ENCODE assay signal across 10 mouse cellular contexts in genomic region chr19:9915935-9916334, GRCm38 (mm10). TPM values are rescaled to one million over a fixed set of nuclear protein-coding genes. Genes with fewer than 3 reads are reported as not detected.
A peak's percentile ranks its signal among the peaks of the same experiment; 100 is the strongest.
DNase-seq lines count a peak whose midpoint lies in the region; ATAC-seq and TF ChIP-seq lines count a peak whose summit lies in the region.
"Had no signal": no experiment of that assay in that cellular context is flagged by ENCODE, and none has a peak within 500 bp of the region (broad histone marks: within the 10 kb centered on the region; RNA-seq: fewer than 3 reads in every experiment).

No protein-coding gene starts in this region.

- no peak for ATAC-seq in midbrain, embryonic 15.5 days (replicated peaks)
- no peak; the same call in 1 of the 2 replicates for ATAC-seq in limb, embryonic 14.5 days (ENCODE audit: low FRiP score, low read depth)
- ATAC-seq in neural tube, embryonic 11.5 days (ENCODE audit: insufficient read depth, low FRiP score, low TSS enrichment): no peak
- ATAC-seq in stomach, postnatal 0 days (ENCODE audit: low FRiP score, low TSS enrichment): no peak; the same call in 1 of the 2 replicates

- H3K27me3 ChIP-seq in midbrain, embryonic 10.5 days (ENCODE audit: low read depth, poor library complexity, severe bottlenecking): no peaks in the 10 kb centered on the region
- H3K27me3 ChIP-seq in midbrain, embryonic 15.5 days (replicated peaks): no peaks in the 10 kb centered on the region
- H3K27me3 ChIP-seq in kidney, adult 2 months (replicated peaks; ENCODE audit: control insufficient read depth, insufficient read depth, low read length): no peaks in the 10 kb centered on the region
- no peaks in the 10 kb centered on the region for H3K27me3 ChIP-seq in limb, embryonic 14.5 days (ENCODE audit: control insufficient read depth, insufficient read depth, low read length)
- H3K27me3 ChIP-seq in neural tube, embryonic 11.5 days (ENCODE audit: control insufficient read depth, insufficient read depth, low read length): no peaks in the 10 kb centered on the region
- no peaks in the 10 kb centered on the region for H3K27me3 ChIP-seq in stomach, postnatal 0 days (ENCODE audit: control insufficient read depth, insufficient read depth, low read length)
- H3K27me3 ChIP-seq: embryonic facial prominence, embryonic 13.5 days; neural tube, embryonic 12.5 days had no signal

- H3K9ac ChIP-seq in midbrain, embryonic 15.5 days: no peak overlapping the region
- H3K9ac ChIP-seq in limb, embryonic 14.5 days (ENCODE audit: low read depth, low read length, severe bottlenecking): no peak overlapping the region
- no peak overlapping the region for H3K9ac ChIP-seq in neural tube, embryonic 11.5 days (ENCODE audit: low read length)
- H3K9ac ChIP-seq in stomach, postnatal 0 days (ENCODE audit: low read length): no peak overlapping the region
- H3K9ac ChIP-seq: neural tube, embryonic 12.5 days had no signal

- WGBS in midbrain, embryonic 10.5 days: 0% methylated on average over 1 of the region's 1 CpGs
- 0% methylated on average over 1 of the region's 1 CpGs for WGBS in midbrain, embryonic 15.5 days
- WGBS in kidney, adult 2 months: 0% methylated on average over 1 of the region's 1 CpGs
- WGBS in limb, embryonic 14.5 days: 3% methylated on average over 1 of the region's 1 CpGs
- 5% methylated on average over 1 of the region's 1 CpGs for WGBS in neural tube, embryonic 11.5 days
- 0% methylated on average over 1 of the region's 1 CpGs for WGBS in stomach, postnatal 0 days

- H3K4me2 ChIP-seq in midbrain, embryonic 15.5 days: no peak overlapping the region
- H3K4me2 ChIP-seq in limb, embryonic 14.5 days (replicated peaks; ENCODE audit: low read depth, low read length, severe bottlenecking): no peak overlapping the region
- H3K4me2 ChIP-seq in neural tube, embryonic 11.5 days (ENCODE audit: low read depth): no peak overlapping the region
- no peak overlapping the region for H3K4me2 ChIP-seq in stomach, postnatal 0 days (replicated peaks; ENCODE audit: low read depth)
- H3K4me2 ChIP-seq: embryonic facial prominence, embryonic 13.5 days; neural tube, embryonic 12.5 days had no signal

- H3K36me3 ChIP-seq in midbrain, embryonic 10.5 days: no peaks in the 10 kb centered on the region
- no peaks in the 10 kb centered on the region for H3K36me3 ChIP-seq in midbrain, embryonic 15.5 days (replicated peaks)
- no peaks in the 10 kb centered on the region for H3K36me3 ChIP-seq in kidney, adult 2 months (ENCODE audit: control insufficient read depth, insufficient read depth, low read length)
- no peaks in the 10 kb centered on the region for H3K36me3 ChIP-seq in limb, embryonic 14.5 days (ENCODE audit: control insufficient read depth, insufficient read depth, low read length)
- H3K36me3 ChIP-seq in neural tube, embryonic 11.5 days (ENCODE audit: control insufficient read depth, insufficient read depth, low read length): no peaks in the 10 kb centered on the region
- no peaks in the 10 kb centered on the region for H3K36me3 ChIP-seq in stomach, postnatal 0 days (ENCODE audit: control insufficient read depth, insufficient read depth, low read length)
- H3K36me3 ChIP-seq: embryonic facial prominence, embryonic 13.5 days; neural tube, embryonic 12.5 days had no signal

- TF ChIP-seq CTCF in kidney, adult 2 months (conservative IDR thresholded peaks at IDR 0.05; ENCODE audit: insufficient read depth, insufficient read length, low read depth, low read length): peak; percentile 92
- peak; percentile 98 for TF ChIP-seq CTCF in stomach, postnatal 0 days (IDR thresholded peaks at IDR 0.05; ENCODE audit: low read depth)

- TF ChIP-seq POLR2A in kidney, adult 2 months (IDR thresholded peaks at IDR 0.05; ENCODE audit: low read depth, low read length): no peak
- no peak for TF ChIP-seq POLR2A in limb, embryonic 14.5 days (IDR thresholded peaks at IDR 0.05; ENCODE audit: borderline replicate concordance, extremely low read depth, insufficient read depth, insufficient read length)

- no peak overlapping the region for H3K27ac ChIP-seq in midbrain, embryonic 10.5 days (replicated peaks)
- H3K27ac ChIP-seq in midbrain, embryonic 15.5 days: no peak overlapping the region
- H3K27ac ChIP-seq in kidney, adult 2 months (ENCODE audit: insufficient read depth, low read depth, low read length): no peak overlapping the region
- no peak overlapping the region for H3K27ac ChIP-seq in limb, embryonic 14.5 days (replicated peaks; ENCODE audit: low read depth, low read length)
- no peak overlapping the region for H3K27ac ChIP-seq in neural tube, embryonic 11.5 days (ENCODE audit: low read depth, low read length)
- no peak overlapping the region for H3K27ac ChIP-seq in stomach, postnatal 0 days (replicated peaks)
- H3K27ac ChIP-seq: embryonic facial prominence, embryonic 13.5 days; neural tube, embryonic 12.5 days had no signal

- no peak for TF ChIP-seq EP300 in stomach, postnatal 0 days (optimal IDR thresholded peaks at IDR 0.05)

- H3K4me3 ChIP-seq in midbrain, embryonic 10.5 days: no peak overlapping the region
- no peak overlapping the region for H3K4me3 ChIP-seq in midbrain, embryonic 15.5 days
- H3K4me3 ChIP-seq in kidney, adult 2 months (ENCODE audit: insufficient read depth, low read depth, low read length): no peak overlapping the region
- H3K4me3 ChIP-seq in limb, embryonic 14.5 days (replicated peaks; ENCODE audit: low read length): no peak overlapping the region
- H3K4me3 ChIP-seq in neural tube, embryonic 11.5 days (ENCODE audit: low read depth, low read length): no peak overlapping the region
- H3K4me3 ChIP-seq in stomach, postnatal 0 days (ENCODE audit: low read depth, low read length): no peak overlapping the region
- H3K4me3 ChIP-seq: embryonic facial prominence, embryonic 13.5 days; neural tube, embryonic 12.5 days had no signal

- DNase-seq in midbrain, embryonic 10.5 days (ENCODE audit: low spot score): peak; percentile 72
- DNase-seq in cerebellum, adult 9-11 months: peak; percentile 43
- peak; percentile 58 to 94 for DNase-seq in frontal cortex, adult 2 months (ENCODE audit: extremely low spot score in 1 of 2, low spot score in 1 of 2)
- peak; percentile 82 for DNase-seq in kidney, adult 2 months
- DNase-seq in limb, embryonic 14.5 days (ENCODE audit: low spot score): peak; percentile 87
- peak; percentile 76 for DNase-seq in neural tube, embryonic 11.5 days (ENCODE audit: low spot score)
- peak; percentile 79 for DNase-seq in stomach, postnatal 0 days (ENCODE audit: low spot score)

- peaks cover 5% of the 10 kb centered on the region for H3K4me1 ChIP-seq in midbrain, embryonic 10.5 days
- peaks cover 2% of the 10 kb centered on the region; the same call in 1 of the 2 replicates for H3K4me1 ChIP-seq in midbrain, embryonic 15.5 days
- peaks cover 3% of the 10 kb centered on the region; the same call in 1 of the 2 replicates for H3K4me1 ChIP-seq in kidney, adult 2 months (ENCODE audit: control insufficient read depth, insufficient read depth, low read length)
- H3K4me1 ChIP-seq in limb, embryonic 14.5 days (ENCODE audit: control insufficient read depth, insufficient read depth, low read length): no peaks in the 10 kb centered on the region
- no peaks in the 10 kb centered on the region for H3K4me1 ChIP-seq in neural tube, embryonic 11.5 days (ENCODE audit: control insufficient read depth, insufficient read depth, low read length)
- H3K4me1 ChIP-seq in stomach, postnatal 0 days (replicated peaks; ENCODE audit: control insufficient read depth, insufficient read depth): no peaks in the 10 kb centered on the region
- H3K4me1 ChIP-seq: neural tube, embryonic 12.5 days had no signal

- H3K9me3 ChIP-seq in midbrain, embryonic 10.5 days (replicated peaks): no peaks in the 10 kb centered on the region
- no peaks in the 10 kb centered on the region for H3K9me3 ChIP-seq in midbrain, embryonic 15.5 days
- no peaks in the 10 kb centered on the region for H3K9me3 ChIP-seq in limb, embryonic 14.5 days (ENCODE audit: control insufficient read depth, low read length)
- H3K9me3 ChIP-seq in neural tube, embryonic 11.5 days (ENCODE audit: control insufficient read depth, low read length): no peaks in the 10 kb centered on the region
- H3K9me3 ChIP-seq in stomach, postnatal 0 days (ENCODE audit: control insufficient read depth, low read length): no peaks in the 10 kb centered on the region
- H3K9me3 ChIP-seq: embryonic facial prominence, embryonic 13.5 days; neural tube, embryonic 12.5 days had no signal

RNA-seq across cellular contexts. Expression of gene Incenp, which starts 16.6 kb away (rescaled TPM):
- 142 and 150 TPM in 2 replicates for polyA plus RNA-seq in midbrain, embryonic 10.5 days (2016; fragmentation: Nextera tagmentation; extraction: Ambion mirVana)
- 29.6 and 30.2 TPM in 2 replicates for polyA plus RNA-seq in midbrain, embryonic 15.5 days (2015; fragmentation: Nextera tagmentation; extraction: Ambion mirVana)
- polyA plus RNA-seq in frontal cortex, adult 2 months (2012; rRNA removed): 23.8 and 27.2 TPM in 2 replicates
- 3.9 and 4.7 TPM in 2 replicates for polyA plus RNA-seq in kidney, adult 2 months (2012; rRNA removed)
- polyA plus RNA-seq in limb, embryonic 14.5 days (2012; rRNA removed): 52.7 and 60.2 TPM in 2 replicates
- polyA plus RNA-seq in limb, embryonic 14.5 days (2014; fragmentation: Nextera tagmentation; extraction: Ambion mirVana): 69.1 and 82.9 TPM in 2 replicates
- 91.8 and 103 TPM in 2 replicates for polyA plus RNA-seq in neural tube, embryonic 11.5 days (2014; fragmentation: Nextera tagmentation; extraction: Ambion mirVana)
- 20.7 and 23.8 TPM in 2 replicates for polyA plus RNA-seq in stomach, postnatal 0 days (2015; fragmentation: Nextera tagmentation; extraction: Ambion mirVana)
